Mouse (Mus musculus) lung, postnatal 0 days (tissue): Measurements from ENCODE around the gene Ttpal. TPM values are rescaled to one million over a fixed set of nuclear protein-coding genes. Genes with fewer than 3 reads are reported as not detected.

Source experiments
- ATAC-seq: fragments of 200-750 bp; cut with Nextera tagmentation; 2 replicates; pipeline ENCODE4 v1.8.0; 2017; ENCODE audit warnings: moderate library complexity
- DNase-seq: peaks from one replicate; pipeline ENCODE4 v3.0.0-alpha.2; 2016; ENCODE audit warnings: low spot score
- H3K27ac ChIP-seq: fragments of 300-500 bp; sonication (generic); 2 replicates; pipeline ENCODE4 v1.5.1; 2014; ENCODE audit warnings: antibody characterized with exemption, mild to moderate bottlenecking, low read length, mixed read lengths
- H3K27me3 ChIP-seq: fragments of 300-500 bp; sonication (generic); replicated peaks from 2 replicates; pipeline ENCODE4 v1.6.1; 2014; ENCODE audit warnings: low read length, mixed read lengths; ENCODE audit not compliant: insufficient read depth
- H3K36me3 ChIP-seq: fragments of 300-500 bp; sonication (generic); 2 replicates; pipeline ENCODE4 v1.6.1; 2014; ENCODE audit warnings: low read length, mixed read lengths; ENCODE audit not compliant: insufficient read depth
- H3K4me1 ChIP-seq: fragments of 300-500 bp; sonication (generic); 2 replicates; pipeline ENCODE4 v1.6.1; 2014; ENCODE audit warnings: antibody characterized with exemption, low read depth, low read length, mixed read lengths; ENCODE audit not compliant: insufficient read depth
- H3K4me2 ChIP-seq: fragments of 300-500 bp; sonication (generic); replicated peaks from 2 replicates; pipeline ENCODE4 v1.6.1; 2014; ENCODE audit warnings: low read depth, mild to moderate bottlenecking, low read length, moderate library complexity, mixed read lengths
- H3K4me3 ChIP-seq: fragments of 300-500 bp; sonication (generic); 2 replicates; pipeline ENCODE4 v1.5.1; 2014; ENCODE audit warnings: low read depth, low read length
- H3K9ac ChIP-seq: fragments of 300-500 bp; sonication (generic); replicated peaks from 2 replicates; pipeline ENCODE4 v1.6.1; 2014; ENCODE audit warnings: low read depth, mild to moderate bottlenecking
- H3K9me3 ChIP-seq: fragments of 300-500 bp; sonication (generic); 2 replicates; pipeline ENCODE4 v1.6.1; 2016; ENCODE audit warnings: low read length, mixed read lengths
- CTCF ChIP-seq: IDR thresholded peaks from 2 replicates; pipeline ENCODE4 v1.5.1; 2016; ENCODE audit warnings: antibody characterized with exemption, mild to moderate bottlenecking
- EP300 ChIP-seq: IDR thresholded peaks from 2 replicates; pipeline ENCODE4 v1.6.1; 2016; ENCODE audit warnings: antibody characterized with exemption, mild to moderate bottlenecking, control low read depth
- WGBS: fragments of 180-500 bp; shearing (Covaris S2); extraction: QIAGEN DNeasy Blood & Tissue Kit; methylation state at CpG from one replicate; pipeline ENCODE4 v1.1.7; 2014; 5-methylcytosine and 5-hydroxymethylcytosine counted together
- polyA plus RNA-seq: library from polyadenylated mRNA; unstranded; fragments of >200 nt; fragmentation: Nextera tagmentation; extraction: Ambion mirVana; gene quantifications from 2 replicates; pipeline ENCODE4 v1.2.1, GENCODE M21; 2015

Ttpal gene
- polyA plus RNA-seq, 1 experiment from 2014 or later: 20.0 TPM

DNA sequence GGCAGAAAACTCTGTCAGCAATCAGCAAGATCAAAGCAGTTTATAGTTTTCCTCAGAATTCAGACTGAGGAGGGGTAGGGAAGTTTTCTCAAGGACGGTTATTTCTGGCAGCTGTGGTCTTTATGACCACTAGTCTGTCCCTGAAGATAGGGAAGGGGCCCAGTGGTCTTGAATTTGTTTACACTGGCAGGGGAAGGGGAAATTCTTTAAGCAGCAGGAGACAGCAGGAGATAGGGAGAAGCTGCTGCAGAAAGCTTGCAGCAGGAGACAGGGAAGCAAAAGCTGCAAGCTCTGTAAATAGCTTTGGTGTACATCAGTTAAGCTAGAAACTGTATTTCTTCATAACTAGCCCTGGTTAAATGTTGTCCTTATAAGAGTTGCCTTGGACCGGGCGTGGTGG lies 39.6 kb downstream of the Ttpal start:
- Histone ChIP-seq H3K36me3 (peaks cover 3% of the 10 kb centered on the region; the same call in 1 of the 2 replicates), H3K4me2 (peak overlapping the region; percentile 69), H3K4me1 (peaks cover 24% of the 10 kb centered on the region; the same call in 1 of the 2 replicates), H3K9me3 (no peaks in the 10 kb centered on the region), H3K4me3 (no peak overlapping the region; the same call in 1 of the 2 replicates), H3K9ac (no peak overlapping the region), H3K27ac (no peak overlapping the region), H3K27me3 (no peaks in the 10 kb centered on the region)
- 38% methylated on average over 3 of the region's 3 CpGs for WGBS
- DNase-seq (no peak), ATAC-seq (no peak)
- TF ChIP-seq CTCF (no peak), EP300 (no peak)

GRCm38 (mm10) chr2:163642685-163643575 lies 40.8 kb downstream of the Ttpal start:
- ATAC-seq: peak; percentile 10; the same call in 1 of the 2 replicates
- Histone ChIP-seq H3K27me3 (no peaks in the 10 kb centered on the region), H3K27ac (peak overlapping the region; percentile 99), H3K4me2 (peak overlapping the region; percentile 69), H3K36me3 (peaks cover 3% of the 10 kb centered on the region; the same call in 1 of the 2 replicates), H3K4me1 (peaks cover 20% of the 10 kb centered on the region; the same call in 1 of the 2 replicates), H3K4me3 (peak overlapping the region; percentile 84), H3K9me3 (no peaks in the 10 kb centered on the region), H3K9ac (peak overlapping the region; percentile 84)
- TF ChIP-seq EP300: peak; percentile 100
- no peak for TF ChIP-seq CTCF
- DNase-seq: peak; percentile 54
- WGBS: 68% methylated on average over 30 of the region's 30 CpGs

GRCm38 (mm10) chr2:163643576-163643971 lies 41.5 kb downstream of the Ttpal start:
- DNase-seq (no peak), ATAC-seq (no peak)
- Histone ChIP-seq H3K9ac (peak overlapping the region; percentile 84), H3K27me3 (no peaks in the 10 kb centered on the region), H3K36me3 (0 out of 2 replicates have a peak, but pooled peaks cover 2% of the 10 kb centered on the region), H3K9me3 (no peaks in the 10 kb centered on the region), H3K4me2 (peak overlapping the region; percentile 69), H3K4me1 (peaks cover 14% of the 10 kb centered on the region; the same call in 1 of the 2 replicates), H3K27ac (peak overlapping the region; percentile 99), H3K4me3 (peak overlapping the region; percentile 84)
- 30% methylated on average over 2 of the region's 2 CpGs for WGBS
- TF ChIP-seq CTCF: no peak
- no peak for TF ChIP-seq EP300

- H3K36me3 ChIP-seq: no peaks in the 10 kb centered on the region
- ATAC-seq: no peak
Observed at GRCm38 (mm10) chr2:163644047-163644446, 41.9 kb downstream of the Ttpal start.

GRCm38 (mm10) chr2:163644575-163645385 lies 42.7 kb downstream of the Ttpal start, which contains the start of gene Serinc3:
Gene Serinc3, minus strand, starts transcription at chr2:163645131.
- no peaks in the 10 kb centered on the region for H3K27me3 ChIP-seq
- H3K9ac ChIP-seq: peak within 1 kb of the TSS; percentile 84
- H3K36me3 ChIP-seq: no peaks in the 10 kb centered on the region
- peak within 1 kb of the TSS; percentile 69 for H3K4me2 ChIP-seq
- peak; percentile 80 for TF ChIP-seq CTCF
- TF ChIP-seq EP300: peak; percentile 77
- peak within 1 kb of the TSS; percentile 84 for H3K4me3 ChIP-seq
- H3K9me3 ChIP-seq: no peaks in the 10 kb centered on the region
- peaks cover 8% of the 10 kb centered on the region; the same call in 1 of the 2 replicates for H3K4me1 ChIP-seq
- H3K27ac ChIP-seq: peak within 1 kb of the TSS; percentile 99
- DNase-seq (peak; percentile 98), ATAC-seq (peak; percentile 95)
- 1% methylated on average over 73 of the region's 74 CpGs for WGBS

More at GRCm38 (mm10) chr2:163644047-163644446, 41.9 kb downstream of the Ttpal start:
- peaks cover 14% of the 10 kb centered on the region; the same call in 1 of the 2 replicates for H3K4me1 ChIP-seq
- peak overlapping the region; percentile 84 for H3K9ac ChIP-seq
- H3K9me3 ChIP-seq: no peaks in the 10 kb centered on the region
- H3K4me2 ChIP-seq: peak overlapping the region; percentile 69
- no peak; the same call in none of the 2 replicates for TF ChIP-seq CTCF
- no peak for TF ChIP-seq EP300
- peak overlapping the region; percentile 99 for H3K27ac ChIP-seq
- peak; percentile 49 for DNase-seq
- no peaks in the 10 kb centered on the region for H3K27me3 ChIP-seq
- WGBS: 3% methylated on average over 4 of the region's 4 CpGs
- H3K4me3 ChIP-seq: peak overlapping the region; percentile 84
